Mouse (Mus musculus) embryo, embryonic 10.5 days (tissue): ENCODE results near the gene Itpkb.
A peak's percentile ranks its signal among the peaks of the same experiment; 100 is the strongest.
"Not testable (repeated sequence)": the region's sequence is repeated elsewhere in the genome, so short reads cannot be mapped to it uniquely, and the experiment has no call there.

ENCODE experiments used
- DNase-seq: peaks from one replicate; pipeline ENCODE4 v3.0.0-alpha.2; 2015; ENCODE audit warnings: low spot score

Gene Itpkb

GRCm38 (mm10) chr1:180368112-180368511 lies 37.8 kb downstream of the Itpkb start:
- DNase-seq: no peak

GRCm38 (mm10) chr1:180368646-180369045 lies 38.4 kb downstream of the Itpkb start:
- no peak for DNase-seq

- DNase-seq: no peak
Measured at GRCm38 (mm10) chr1:180370858-180371652, 40.8 kb downstream of the Itpkb start.

GRCm38 (mm10) chr1:180372258-180372657 lies 42.0 kb downstream of the Itpkb start:
- not testable (repeated sequence) for DNase-seq

- DNase-seq: no peak
Measured at GRCm38 (mm10) chr1:180376598-180376997, 46.3 kb downstream of the Itpkb start.

- no peak for DNase-seq
Measured at GRCm38 (mm10) chr1:180379559-180379958, 49.3 kb downstream of the Itpkb start.

- DNase-seq: no peak
Measured at GRCm38 (mm10) chr1:180382358-180382757, 52.1 kb downstream of the Itpkb start.

- DNase-seq: no peak
Measured at GRCm38 (mm10) chr1:180383884-180384283, 53.6 kb downstream of the Itpkb start.

GRCm38 (mm10) chr1:180384486-180384885 lies 54.2 kb downstream of the Itpkb start:
- DNase-seq: no peak

GRCm38 (mm10) chr1:180385308-180385707 lies 55.0 kb downstream of the Itpkb start:
- DNase-seq: no peak

GRCm38 (mm10) chr1:180386951-180387749 lies 56.9 kb downstream of the Itpkb start:
- peak; percentile 99 for DNase-seq

- DNase-seq: no peak
Measured at GRCm38 (mm10) chr1:180387750-180388480, 57.6 kb downstream of the Itpkb start.

- no peak for DNase-seq
Measured at GRCm38 (mm10) chr1:180388481-180388880, 58.2 kb downstream of the Itpkb start.

GRCm38 (mm10) chr1:180389213-180389760 lies 59.0 kb downstream of the Itpkb start:
- DNase-seq: not testable (repeated sequence)

- DNase-seq: no peak
Measured at GRCm38 (mm10) chr1:180390321-180390731, 60.0 kb downstream of the Itpkb start.

- no peak for DNase-seq
Measured at GRCm38 (mm10) chr1:180390746-180391574, 60.7 kb downstream of the Itpkb start.

- DNase-seq: no peak
Measured at GRCm38 (mm10) chr1:180391575-180391945, 61.3 kb downstream of the Itpkb start.

GRCm38 (mm10) chr1:180392137-180392798 lies 62.0 kb downstream of the Itpkb start:
- DNase-seq: no peak

- DNase-seq: no peak
Measured at GRCm38 (mm10) chr1:180393017-180393797, 62.9 kb downstream of the Itpkb start.

GRCm38 (mm10) chr1:180393873-180394272 lies 63.6 kb downstream of the Itpkb start:
- no peak for DNase-seq
